Mouse (Mus musculus) midbrain, embryonic 13.5 days (tissue): ENCODE measurements at regions not wholly inside any gene's neighbourhood (a gene's known extent, or its start where the extent isn't known, plus 50 kb on each side); places are given as distances from the start of the nearest gene placed in this dataset.

ENCODE experiments used
- ATAC-seq: fragments of 200-750 bp; cut with Nextera tagmentation; 2 replicates; pipeline ENCODE4 v1.8.0; 2017; ENCODE audit warnings: mild to moderate bottlenecking, moderate TSS enrichment, moderate library complexity
- H3K27ac ChIP-seq: fragments of 300-500 bp; sonication (generic); 2 replicates; pipeline ENCODE4 v1.5.1; 2015; ENCODE audit warnings: inconsistent platforms, mild to moderate bottlenecking, moderate library complexity
- H3K27me3 ChIP-seq: fragments of 300-500 bp; sonication (generic); 2 replicates; pipeline ENCODE4 v1.6.1; 2015; ENCODE audit warnings: mild to moderate bottlenecking, inconsistent platforms
- H3K36me3 ChIP-seq: fragments of 300-500 bp; sonication (generic); 2 replicates; pipeline ENCODE4 v1.6.1; 2015; ENCODE audit warnings: mild to moderate bottlenecking, inconsistent platforms
- H3K4me1 ChIP-seq: fragments of 300-500 bp; sonication (generic); replicated peaks from 2 replicates; pipeline ENCODE4 v1.6.1; 2015; ENCODE audit warnings: inconsistent platforms
- H3K4me2 ChIP-seq: fragments of 300-500 bp; sonication (generic); replicated peaks from 2 replicates; pipeline ENCODE4 v1.6.1; 2015; ENCODE audit warnings: moderate library complexity, mild to moderate bottlenecking, inconsistent platforms
- H3K4me3 ChIP-seq: fragments of 300-500 bp; sonication (generic); replicated peaks from 2 replicates; pipeline ENCODE4 v1.5.1; 2015; ENCODE audit warnings: mild to moderate bottlenecking, inconsistent platforms
- H3K9ac ChIP-seq: fragments of 300-500 bp; sonication (generic); replicated peaks from 2 replicates; pipeline ENCODE4 v1.6.1; 2015; ENCODE audit warnings: mild to moderate bottlenecking, inconsistent platforms
- H3K9me3 ChIP-seq: fragments of 300-500 bp; sonication (generic); 2 replicates; pipeline ENCODE4 v1.6.1; 2016; ENCODE audit warnings: mild to moderate bottlenecking, inconsistent platforms
- WGBS: fragments of 180-500 bp; shearing (Covaris S2); methylation state at CpG from one replicate; pipeline ENCODE4 v1.1.7; 2015; 5-methylcytosine and 5-hydroxymethylcytosine counted together

DNA sequence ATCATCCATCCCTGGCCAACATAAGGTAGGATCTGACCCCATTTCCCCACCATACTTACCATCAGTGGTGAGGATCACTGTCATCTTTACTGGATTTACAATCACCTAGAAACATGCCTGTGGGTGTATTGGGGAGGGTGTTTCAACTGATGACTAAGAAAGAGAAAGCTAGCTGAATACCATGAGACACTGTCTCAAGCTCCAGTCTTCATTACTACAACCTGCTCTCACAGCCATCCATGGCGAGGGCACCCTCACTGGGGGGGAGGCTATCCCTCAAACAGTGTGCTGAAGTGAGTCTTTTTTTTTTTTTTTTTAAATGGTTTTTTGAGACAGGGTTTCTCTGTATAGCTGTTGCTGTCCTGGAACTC lies 154.9 kb downstream of the Qrsl1 start:
- no peaks in the 10 kb centered on the region for H3K36me3 ChIP-seq
- H3K9me3 ChIP-seq: no peaks in the 10 kb centered on the region
- H3K27me3 ChIP-seq: no peaks in the 10 kb centered on the region
- peaks cover 12% of the 10 kb centered on the region for H3K4me1 ChIP-seq
- H3K4me2 ChIP-seq: no peak overlapping the region
- H3K27ac ChIP-seq: no peak overlapping the region
- 96% methylated on average over 1 of the region's 1 CpGs for WGBS
- ATAC-seq: no peak
- H3K4me3 ChIP-seq: no peak overlapping the region
- H3K9ac ChIP-seq: no peak overlapping the region

DNA sequence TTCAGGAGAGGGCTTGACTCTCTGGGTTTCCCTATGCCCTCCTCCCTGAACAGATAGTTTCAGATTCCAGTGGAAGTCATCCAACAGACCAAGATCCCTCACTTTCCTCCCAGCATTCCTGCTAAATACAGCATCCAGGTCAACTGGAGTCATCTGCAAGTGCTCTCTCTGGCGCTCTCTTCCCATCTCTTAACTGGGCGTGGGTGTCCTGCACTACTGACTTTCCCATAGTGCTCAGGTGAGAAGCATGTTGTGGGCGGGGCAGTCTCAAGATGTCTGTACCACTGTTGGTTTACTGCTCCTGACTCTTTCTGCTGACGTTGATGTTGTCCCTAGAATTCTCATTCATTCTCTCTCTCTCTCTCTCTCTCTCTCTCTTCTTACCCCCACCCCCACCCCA lies 154.0 kb downstream of the Qrsl1 start:
- no peak for ATAC-seq
- H3K27me3 ChIP-seq: no peaks in the 10 kb centered on the region
- 88% methylated on average over 4 of the region's 4 CpGs for WGBS
- H3K27ac ChIP-seq: no peak overlapping the region
- no peaks in the 10 kb centered on the region for H3K9me3 ChIP-seq
- H3K36me3 ChIP-seq: no peaks in the 10 kb centered on the region
- H3K4me2 ChIP-seq: no peak overlapping the region
- H3K4me3 ChIP-seq: no peak overlapping the region
- no peak overlapping the region for H3K9ac ChIP-seq
- H3K4me1 ChIP-seq: peaks cover 10% of the 10 kb centered on the region; the same call in 1 of the 2 replicates

DNA sequence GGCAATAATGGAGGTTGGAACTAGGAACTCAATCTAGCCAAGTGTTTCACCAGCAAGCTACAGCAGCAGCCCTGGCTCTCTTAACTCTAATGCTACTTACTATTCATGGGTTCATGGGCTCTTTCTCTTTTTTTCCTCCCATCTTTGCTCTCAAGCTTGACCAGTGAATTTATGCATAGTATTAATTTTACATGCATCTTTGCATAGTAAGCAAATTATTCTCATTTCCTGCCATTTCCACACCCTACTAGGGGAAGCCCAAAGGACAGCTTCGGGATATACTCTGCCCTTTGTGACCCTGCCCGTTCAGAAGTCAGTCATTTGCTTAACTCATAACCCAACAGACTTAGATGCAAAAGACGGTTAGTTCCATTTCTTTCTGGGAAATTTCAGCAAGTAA lies 153.2 kb downstream of the Qrsl1 start:
- no peaks in the 10 kb centered on the region for H3K9me3 ChIP-seq
- no peak for ATAC-seq
- no peaks in the 10 kb centered on the region for H3K36me3 ChIP-seq
- H3K27ac ChIP-seq: no peak overlapping the region
- no peak overlapping the region for H3K9ac ChIP-seq
- H3K27me3 ChIP-seq: no peaks in the 10 kb centered on the region
- H3K4me2 ChIP-seq: no peak overlapping the region
- H3K4me1 ChIP-seq: peaks cover 6% of the 10 kb centered on the region; the same call in 1 of the 2 replicates
- WGBS: 91% methylated on average over 3 of the region's 3 CpGs
- H3K4me3 ChIP-seq: no peak overlapping the region

- no peak overlapping the region for H3K9ac ChIP-seq
- 92% methylated on average over 4 of the region's 4 CpGs for WGBS
- no peak overlapping the region for H3K27ac ChIP-seq
- ATAC-seq: no peak
- H3K9me3 ChIP-seq: no peaks in the 10 kb centered on the region
- peaks cover 6% of the 10 kb centered on the region; the same call in 1 of the 2 replicates for H3K4me1 ChIP-seq
- no peak overlapping the region for H3K4me3 ChIP-seq
- no peaks in the 10 kb centered on the region for H3K27me3 ChIP-seq
- no peaks in the 10 kb centered on the region for H3K36me3 ChIP-seq
- H3K4me2 ChIP-seq: no peak overlapping the region
Observed at GRCm38 (mm10) chr10:43749496-43750110, 151.9 kb downstream of the Qrsl1 start.

DNA sequence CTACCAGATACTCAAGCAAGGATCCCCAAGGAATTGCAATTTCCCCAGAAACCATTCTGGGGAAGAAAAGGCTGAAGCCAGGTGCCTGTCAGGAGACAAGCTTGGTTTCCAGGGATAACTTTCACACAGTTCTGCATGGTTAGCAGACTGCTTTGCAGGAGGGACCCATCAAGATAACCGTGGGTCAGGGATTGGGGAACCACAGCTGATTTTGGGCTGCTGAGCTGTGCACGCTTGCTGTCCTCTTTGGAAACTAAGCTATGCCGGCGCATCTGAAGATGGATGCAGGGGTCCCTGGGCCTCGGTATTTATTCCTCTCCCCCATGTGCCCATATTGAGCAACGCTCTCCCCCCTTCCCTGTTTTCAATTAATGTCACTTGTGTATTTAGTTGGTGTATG lies 151.1 kb downstream of the Qrsl1 start:
- Histone ChIP-seq H3K27me3 (no peaks in the 10 kb centered on the region), H3K4me1 (peaks cover 6% of the 10 kb centered on the region; the same call in 1 of the 2 replicates), H3K4me3 (no peak overlapping the region), H3K27ac (no peak overlapping the region), H3K36me3 (no peaks in the 10 kb centered on the region), H3K4me2 (no peak overlapping the region), H3K9ac (no peak overlapping the region), H3K9me3 (no peaks in the 10 kb centered on the region)
- WGBS: 87% methylated on average over 6 of the region's 6 CpGs
- no peak for ATAC-seq

- Histone ChIP-seq H3K9me3 (no peaks in the 10 kb centered on the region), H3K4me2 (no peak overlapping the region), H3K27me3 (no peaks in the 10 kb centered on the region), H3K9ac (no peak overlapping the region), H3K36me3 (no peaks in the 10 kb centered on the region), H3K4me1 (peaks cover 6% of the 10 kb centered on the region; the same call in 1 of the 2 replicates), H3K4me3 (no peak overlapping the region), H3K27ac (no peak overlapping the region)
- WGBS: 90% methylated on average over 10 of the region's 10 CpGs
- no peak for ATAC-seq
Observed at GRCm38 (mm10) chr10:43750854-43751253, 150.7 kb downstream of the Qrsl1 start.

DNA sequence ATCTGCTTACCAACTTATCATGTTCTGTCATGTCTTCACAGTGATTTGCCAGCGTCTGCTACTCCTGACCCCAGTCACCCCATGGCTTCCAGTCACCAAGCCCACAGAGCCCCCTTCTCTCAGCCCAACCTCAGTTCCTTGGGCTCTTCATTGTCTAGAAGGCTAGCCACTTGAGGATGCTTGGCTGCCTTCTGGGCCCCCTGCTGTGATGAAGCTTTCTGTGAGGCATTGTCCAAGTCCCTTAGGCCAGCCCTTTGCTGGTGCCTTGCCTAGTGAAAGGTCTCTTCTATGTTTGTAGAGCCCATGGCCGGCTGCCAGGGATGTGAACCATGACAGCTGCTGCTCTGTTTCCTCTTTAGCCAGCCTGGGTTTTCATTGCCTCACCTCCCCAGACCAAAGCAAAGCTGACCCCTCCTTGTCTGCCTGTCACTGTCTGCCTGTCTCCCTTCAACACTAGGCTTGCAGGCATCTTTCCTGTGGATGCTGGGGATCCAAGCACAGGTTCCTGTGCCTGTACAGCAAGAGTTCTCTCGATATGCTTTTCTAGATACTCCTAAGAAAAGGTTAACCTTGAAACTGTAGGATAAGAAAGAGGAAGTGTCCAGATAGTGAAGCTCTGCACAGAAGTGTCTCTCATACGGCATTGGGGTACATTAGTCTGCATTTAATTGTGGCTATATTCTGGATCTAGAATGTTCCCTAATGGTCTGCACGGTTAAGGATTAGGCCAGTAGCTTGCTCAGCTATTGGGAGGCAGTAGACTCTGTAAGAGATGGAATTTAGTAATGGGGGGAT lies 149.5 kb downstream of the Qrsl1 start:
- Histone ChIP-seq H3K27me3 (no peaks in the 10 kb centered on the region), H3K4me2 (no peak overlapping the region), H3K36me3 (no peaks in the 10 kb centered on the region), H3K9me3 (no peaks in the 10 kb centered on the region), H3K9ac (no peak overlapping the region), H3K27ac (no peak overlapping the region), H3K4me3 (no peak overlapping the region), H3K4me1 (peaks cover 6% of the 10 kb centered on the region; the same call in 1 of the 2 replicates)
- ATAC-seq: peak; percentile 65; the same call in 1 of the 2 replicates
- WGBS: 55% methylated on average over 5 of the region's 5 CpGs

DNA sequence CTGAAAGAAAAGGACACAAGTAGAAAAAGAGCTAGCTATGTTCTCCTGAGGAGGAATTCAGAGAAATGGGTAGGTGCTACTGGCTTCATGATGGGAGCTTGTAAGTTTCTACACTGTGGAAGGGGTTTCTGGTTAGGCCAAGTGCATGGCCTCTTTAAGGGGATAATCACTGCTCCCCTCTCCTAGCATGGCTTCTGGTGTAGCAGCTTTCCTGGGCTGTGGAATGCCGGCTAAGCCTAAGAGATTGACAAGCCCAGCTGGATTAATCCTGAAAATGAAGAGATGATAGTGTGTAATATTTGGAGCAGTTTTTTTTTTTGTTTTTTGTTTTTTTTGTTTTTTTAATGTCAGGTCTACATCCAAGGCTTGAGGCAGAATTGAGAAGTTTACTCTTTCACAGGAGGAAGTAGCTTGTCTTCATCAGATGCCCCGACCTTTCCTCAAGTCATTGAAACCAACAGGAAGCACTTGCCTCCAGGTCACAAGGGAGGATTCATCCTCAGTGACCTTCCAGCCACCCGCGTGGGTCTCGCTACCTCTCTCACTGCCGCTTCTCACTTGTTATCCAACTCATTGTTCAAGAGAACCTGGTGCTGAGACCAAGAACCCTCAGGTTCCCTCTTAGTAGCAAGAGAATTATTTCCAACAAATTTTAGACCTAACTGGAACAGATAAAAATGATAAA lies 144.5 kb downstream of the Qrsl1 start:
- WGBS: 61% methylated on average over 6 of the region's 6 CpGs
- ATAC-seq: no peak
- peaks cover 3% of the 10 kb centered on the region; the same call in 1 of the 2 replicates for H3K4me1 ChIP-seq
- no peaks in the 10 kb centered on the region for H3K27me3 ChIP-seq
- no peaks in the 10 kb centered on the region for H3K9me3 ChIP-seq
- H3K36me3 ChIP-seq: no peaks in the 10 kb centered on the region
- no peak overlapping the region for H3K4me3 ChIP-seq
- H3K9ac ChIP-seq: no peak overlapping the region
- H3K27ac ChIP-seq: no peak overlapping the region
- H3K4me2 ChIP-seq: no peak overlapping the region

DNA sequence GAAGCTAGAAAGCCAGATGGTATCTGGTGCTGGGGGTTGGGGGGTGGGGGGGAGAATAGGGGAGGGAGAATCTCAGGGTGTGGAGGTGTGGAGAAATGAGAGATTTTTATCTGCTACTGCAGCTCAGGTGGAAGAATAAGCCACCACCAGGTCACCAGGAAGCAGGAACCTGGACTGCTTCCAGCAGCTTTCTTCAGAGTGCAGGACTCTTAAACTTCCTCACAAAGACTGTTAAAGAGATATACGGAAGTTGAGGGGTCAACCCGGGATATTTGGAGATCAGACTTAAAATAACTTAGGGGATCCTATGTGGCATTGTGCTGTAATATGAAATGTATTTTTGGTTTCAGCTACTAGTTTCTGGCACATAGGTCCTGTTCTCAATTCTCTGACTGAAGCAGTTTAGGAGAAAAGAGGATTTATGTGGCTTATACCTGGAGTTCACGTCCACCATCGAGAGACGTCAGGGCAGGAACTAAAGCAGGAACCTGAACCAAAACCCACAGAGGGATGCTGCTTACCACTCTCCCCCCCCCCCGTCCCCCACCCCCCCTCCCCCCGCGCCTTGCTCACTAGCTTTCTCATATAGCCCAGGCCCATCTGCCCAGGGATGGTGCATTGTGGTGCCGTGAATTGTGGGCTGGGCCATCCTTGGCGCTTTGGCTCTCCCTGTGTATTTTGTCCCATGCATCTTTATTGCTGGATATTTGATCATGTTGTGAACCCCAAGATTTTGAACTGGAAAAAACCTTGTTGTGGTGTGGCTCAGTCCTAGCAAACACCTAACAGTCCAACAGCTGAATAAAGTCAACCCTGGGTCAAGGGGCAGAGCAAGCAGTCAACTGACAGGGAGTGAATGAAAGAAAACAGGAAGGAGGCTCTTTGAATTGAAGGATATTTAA lies 143.2 kb downstream of the Qrsl1 start:
- H3K4me1 ChIP-seq: no peaks in the 10 kb centered on the region
- 82% methylated on average over 9 of the region's 10 CpGs for WGBS

GRCm38 (mm10) chr10:43759186-43759905 lies 142.2 kb downstream of the Qrsl1 start:
- H3K9ac ChIP-seq: no peak overlapping the region
- H3K4me1 ChIP-seq: no peaks in the 10 kb centered on the region
- H3K36me3 ChIP-seq: no peaks in the 10 kb centered on the region
- H3K27me3 ChIP-seq: no peaks in the 10 kb centered on the region
- no peak overlapping the region for H3K4me2 ChIP-seq
- no peak overlapping the region for H3K27ac ChIP-seq
- WGBS: 86% methylated on average over 14 of the region's 14 CpGs
- no peak for ATAC-seq
- H3K9me3 ChIP-seq: no peaks in the 10 kb centered on the region
- H3K4me3 ChIP-seq: no peak overlapping the region

More for the DNA sequence above, 143.2 kb downstream of the Qrsl1 start:
- H3K27ac ChIP-seq: no peak overlapping the region
- no peaks in the 10 kb centered on the region for H3K9me3 ChIP-seq
- H3K4me2 ChIP-seq: no peak overlapping the region
- H3K36me3 ChIP-seq: no peaks in the 10 kb centered on the region
- no peak overlapping the region for H3K4me3 ChIP-seq
- ATAC-seq: no peak
- no peaks in the 10 kb centered on the region for H3K27me3 ChIP-seq
- no peak overlapping the region for H3K9ac ChIP-seq

DNA sequence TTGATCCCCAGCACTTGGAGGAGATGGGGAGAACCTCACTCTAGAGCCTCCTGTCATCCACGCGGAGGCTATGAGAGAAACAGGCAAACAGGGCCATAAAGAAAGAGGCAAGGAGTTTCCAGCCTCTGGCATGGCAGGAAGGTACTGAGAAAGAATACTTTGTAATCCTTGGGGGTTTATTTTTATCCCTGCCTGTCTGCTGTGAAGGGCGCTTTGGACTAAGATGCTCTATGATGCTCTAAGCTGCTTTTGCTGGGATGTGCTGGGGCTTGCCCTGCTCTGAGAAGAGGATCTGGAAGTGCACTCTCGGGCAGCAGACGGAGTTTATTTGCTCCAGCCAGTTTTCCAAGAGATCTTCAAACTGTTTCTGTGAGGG lies 141.7 kb downstream of the Qrsl1 start:
- no peak overlapping the region for H3K4me2 ChIP-seq
- H3K36me3 ChIP-seq: no peaks in the 10 kb centered on the region
- H3K9ac ChIP-seq: no peak overlapping the region
- no peak overlapping the region for H3K4me3 ChIP-seq
- no peaks in the 10 kb centered on the region for H3K27me3 ChIP-seq
- no peak for ATAC-seq
- H3K4me1 ChIP-seq: no peaks in the 10 kb centered on the region
- H3K9me3 ChIP-seq: no peaks in the 10 kb centered on the region
- no peak overlapping the region for H3K27ac ChIP-seq
- 84% methylated on average over 5 of the region's 5 CpGs for WGBS
